Mouse (Mus musculus): ENCODE results near the gene Cntln. TPM values are rescaled to one million over a fixed set of nuclear protein-coding genes. Genes with fewer than 3 reads are reported as not detected.

The Cntln gene
- total RNA-seq, 2 experiments from 2014 or later, result 5.6 to 6.0 TPM

DNA sequence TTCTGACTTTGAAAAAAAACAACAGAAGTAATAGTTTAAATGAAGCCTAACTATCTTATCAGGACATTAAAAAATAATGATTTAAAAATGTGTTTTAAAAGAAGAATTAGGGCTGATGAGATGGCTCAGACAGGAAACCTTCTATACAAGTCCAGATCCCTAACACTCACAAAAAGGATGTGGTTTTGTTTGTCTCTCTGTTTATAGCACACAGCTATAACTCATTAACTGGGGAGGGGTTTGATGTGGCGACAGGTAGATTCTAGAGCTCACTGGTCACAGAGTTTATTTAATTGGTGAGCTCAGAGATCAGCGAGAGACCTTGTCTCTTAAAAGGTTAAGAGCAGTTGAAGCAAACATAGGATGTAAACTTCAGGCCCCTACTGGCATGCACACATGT lies 175.5 kb downstream of the Cntln start:
- no peak for DNase-seq

- no peak for DNase-seq
Observed at GRCm38 (mm10) chr4:85061676-85062075, 177.6 kb downstream of the Cntln start.

DNA sequence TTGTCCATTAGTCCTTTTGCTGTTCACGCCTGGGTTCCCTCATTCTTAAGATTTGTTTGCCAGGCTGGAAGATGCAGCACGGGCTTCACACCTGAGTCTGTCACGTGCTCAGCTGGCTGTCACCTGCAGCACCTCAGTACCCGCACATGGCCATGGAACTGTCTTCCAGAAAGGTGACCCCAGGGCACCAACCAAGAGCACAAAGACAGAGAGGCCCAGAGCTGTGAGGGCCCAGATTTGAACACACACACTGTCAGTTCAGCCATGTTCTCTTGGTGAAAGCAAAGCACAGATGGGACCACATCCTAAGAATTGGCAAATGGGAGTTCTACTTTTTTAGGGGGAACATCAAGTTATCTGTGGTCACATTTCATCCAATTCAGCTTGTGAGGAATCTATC lies 211.9 kb downstream of the Cntln start:
- no peak for DNase-seq

DNA sequence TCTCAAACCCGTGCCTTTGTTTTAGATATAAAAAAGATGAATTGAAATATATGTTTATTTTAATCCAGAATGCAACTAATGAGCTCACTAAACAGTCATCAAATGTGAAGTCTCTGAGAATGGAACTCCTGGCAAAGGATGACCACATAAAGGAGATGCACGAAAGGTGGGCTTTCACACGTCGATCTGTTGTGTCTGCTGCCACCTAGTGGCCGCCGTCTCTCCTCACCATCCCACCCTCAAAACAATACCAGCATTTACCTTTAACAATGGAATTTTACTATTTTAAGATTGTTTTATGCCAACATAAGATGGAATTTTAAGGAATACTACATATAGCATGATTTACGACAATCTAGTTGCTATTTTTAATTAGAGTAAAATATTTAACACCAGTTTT lies 212.6 kb downstream of the Cntln start:
- DNase-seq, result peak; percentile 6 to 18

DNA sequence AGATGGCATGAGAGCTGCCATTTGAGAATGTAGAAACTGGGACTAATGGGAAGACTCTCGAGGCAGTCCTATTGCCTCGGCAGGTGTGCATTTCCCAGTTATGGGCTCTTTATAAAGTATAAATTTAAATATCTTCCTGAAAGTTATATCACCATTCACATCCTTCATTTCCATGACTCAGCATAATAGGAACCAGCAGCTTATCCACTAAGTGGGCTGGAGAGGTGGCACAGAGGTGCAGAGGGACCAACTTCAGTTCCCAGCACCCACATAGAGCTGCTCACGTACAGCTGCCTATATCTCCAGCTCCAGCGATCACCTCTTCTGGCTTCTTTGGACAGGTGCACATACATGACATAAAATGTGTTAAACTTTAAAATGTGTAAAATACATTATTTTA lies 218.1 kb downstream of the Cntln start:
- DNase-seq, result no peak

GRCm38 (mm10) chr4:85106416-85106815 lies 222.3 kb downstream of the Cntln start:
- DNase-seq, result no peak

DNA sequence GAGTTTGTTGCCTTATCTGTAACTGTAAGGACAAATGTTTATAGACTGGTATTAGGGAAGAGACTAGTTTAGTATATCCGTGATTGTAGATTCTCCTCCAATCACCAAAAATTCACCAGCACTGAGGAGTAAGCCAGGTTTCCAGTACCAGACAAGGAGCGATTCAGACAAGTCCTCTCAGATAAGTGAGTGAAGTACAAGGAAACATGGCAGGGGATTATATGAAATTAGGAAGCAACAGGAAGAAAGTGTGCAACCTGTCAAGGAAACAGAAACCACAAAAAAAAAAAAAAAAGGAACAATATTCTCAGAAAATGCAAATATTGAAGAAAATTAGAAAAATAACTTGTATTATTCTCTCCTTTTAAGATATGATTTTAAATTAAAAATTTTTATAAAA lies 222.9 kb downstream of the Cntln start:
- DNase-seq, result no peak

GRCm38 (mm10) chr4:85120271-85120670 lies 236.2 kb downstream of the Cntln start:
- no peak for DNase-seq

DNA sequence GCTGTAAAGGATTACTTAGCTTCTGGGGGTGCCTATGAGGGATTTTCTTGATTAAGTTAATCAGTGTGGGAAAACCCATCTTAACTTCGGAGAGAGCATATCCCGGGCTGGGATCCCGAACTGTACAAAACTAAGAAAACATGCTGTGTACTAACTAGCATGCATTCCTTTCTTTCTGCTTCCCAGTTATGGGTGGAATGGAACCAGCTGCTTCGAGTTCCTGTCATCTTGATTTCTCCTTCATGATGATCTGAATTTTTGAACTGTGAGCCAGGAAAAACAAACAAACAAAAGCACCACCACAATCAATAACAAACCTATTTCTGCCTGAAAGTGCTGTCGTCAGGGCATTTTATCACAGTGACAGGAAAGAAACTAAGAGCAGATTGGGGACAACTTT lies 265.6 kb downstream of the Cntln start:
- DNase-seq, result no peak

GRCm38 (mm10) chr4:85151881-85152280 lies 267.8 kb downstream of the Cntln start:
- no peak for DNase-seq

DNA sequence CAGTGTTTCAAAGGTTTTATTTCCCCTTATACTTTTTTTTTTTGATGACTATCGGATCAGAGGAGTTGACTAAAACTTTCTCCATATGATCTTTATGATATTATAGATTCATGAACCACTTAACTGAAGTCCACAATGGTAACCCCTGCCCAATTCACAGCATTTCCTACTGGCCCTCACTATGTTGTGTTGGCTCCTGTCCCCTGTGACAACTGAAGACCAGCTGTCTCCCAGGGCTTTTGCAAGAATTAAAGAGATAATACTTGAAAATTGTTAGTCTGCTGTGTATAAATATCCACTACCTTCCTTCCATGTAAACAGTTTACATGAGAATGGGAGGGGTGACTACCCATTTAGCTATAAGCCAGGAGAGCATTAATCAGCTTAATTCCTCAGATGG lies 270.3 kb downstream of the Cntln start:
- DNase-seq, result no peak

DNA sequence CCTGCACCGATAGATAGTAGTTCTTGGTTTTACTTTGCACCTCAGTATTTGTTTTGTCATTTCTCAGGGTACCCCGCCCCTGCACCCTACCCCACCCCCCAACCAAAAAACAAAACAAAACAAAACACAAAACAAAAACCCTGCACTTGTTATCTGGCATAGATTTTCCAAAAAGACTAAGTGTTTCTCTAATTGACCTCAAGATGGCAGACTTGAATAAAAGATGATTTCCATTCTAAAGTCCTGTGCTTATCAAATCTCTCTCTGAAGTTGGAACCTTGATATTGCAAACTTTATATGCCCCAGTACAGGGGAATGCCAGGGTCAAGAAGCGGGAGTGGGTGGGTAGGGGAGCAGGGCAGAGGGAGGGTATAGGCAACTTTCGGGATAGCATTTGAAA lies 277.0 kb downstream of the Cntln start:
- DNase-seq, result no peak

- DNase-seq, result peak; percentile 37 to 51
Observed at GRCm38 (mm10) chr4:85162468-85163312, 278.6 kb downstream of the Cntln start.

DNA sequence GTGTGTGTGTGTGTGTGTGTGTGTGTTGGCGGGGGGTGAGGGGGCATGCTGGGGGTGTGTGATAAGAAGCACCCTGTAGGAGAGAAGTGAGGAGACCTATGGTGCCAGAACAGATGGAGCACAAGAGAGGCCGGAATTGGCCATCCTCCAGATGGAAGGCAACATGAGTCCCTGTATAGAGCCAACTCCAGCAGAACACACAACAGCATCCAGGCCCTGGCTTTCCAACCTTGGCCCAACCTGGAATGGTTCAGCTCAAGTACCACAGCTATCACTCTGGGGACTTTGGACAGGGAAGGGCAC lies 279.2 kb downstream of the Cntln start:
- DNase-seq, result no peak

DNA sequence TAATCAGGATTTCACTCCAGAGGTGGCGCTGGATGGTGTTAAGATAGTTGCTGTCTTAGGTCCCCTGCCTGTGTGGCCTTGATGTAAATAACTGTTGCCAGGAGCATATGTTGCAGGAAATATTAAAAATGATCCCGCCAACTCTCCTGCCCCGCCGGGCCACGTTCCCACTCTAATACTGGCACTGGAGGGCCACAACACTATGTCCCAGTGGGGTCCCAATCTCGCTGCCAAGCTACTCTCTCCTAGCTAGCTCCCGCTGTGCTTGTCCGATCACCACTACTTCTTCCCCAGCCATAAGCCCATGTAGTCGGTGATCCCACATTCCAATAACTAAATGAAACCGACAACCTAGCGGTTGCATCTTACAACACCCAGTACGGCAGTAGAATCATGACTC lies 283.9 kb downstream of the Cntln start:
- DNase-seq, result no peak

DNA sequence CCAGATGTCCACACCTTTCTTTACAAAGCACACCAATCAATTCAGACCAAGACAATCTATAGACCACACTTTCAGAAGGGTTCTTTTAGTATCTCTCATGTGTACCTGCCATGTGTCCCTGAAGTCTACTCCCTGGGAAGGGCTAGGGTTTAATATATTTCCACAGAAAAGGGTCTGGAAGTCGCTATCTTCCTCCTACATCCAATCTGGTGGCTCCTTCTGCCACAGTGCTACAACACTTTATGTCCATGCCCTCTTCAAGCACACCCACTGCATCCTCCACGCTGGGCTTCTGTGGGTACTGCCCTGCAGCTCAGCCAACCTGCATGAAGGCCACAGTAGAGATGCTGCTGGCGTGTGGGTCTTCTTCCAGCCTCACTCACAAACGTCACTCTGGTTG lies 291.4 kb downstream of the Cntln start:
- DNase-seq, result no peak

DNA sequence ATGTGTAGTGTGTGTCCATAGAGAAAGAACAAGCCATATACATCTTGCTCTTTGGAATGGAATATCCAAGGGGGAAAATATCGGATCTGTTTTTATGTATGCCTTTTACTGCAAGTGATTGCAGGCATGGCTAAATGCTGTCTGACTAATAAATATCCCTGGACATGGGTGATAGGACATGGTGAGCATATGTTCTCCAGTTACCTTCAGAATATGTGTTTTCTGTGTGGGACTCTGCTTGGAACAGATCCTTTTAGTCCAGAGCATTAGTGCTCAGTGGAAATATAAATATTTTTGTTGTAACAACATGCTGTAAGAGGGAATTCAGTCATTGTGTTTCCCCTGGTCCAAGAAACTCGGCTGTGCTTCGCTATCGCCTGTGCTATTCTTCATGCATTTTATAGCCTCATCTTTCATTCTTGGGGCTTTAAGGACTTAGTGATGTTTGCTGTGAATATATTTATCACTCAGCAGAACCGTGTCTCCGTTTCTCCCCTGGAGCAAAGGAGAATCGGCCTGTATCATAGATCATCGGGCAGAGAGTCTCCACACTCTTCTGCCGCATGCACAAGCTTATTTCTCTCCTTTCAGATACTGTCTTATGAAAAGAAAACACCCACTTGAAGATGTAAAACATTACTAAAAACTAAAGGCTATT lies 294.4 kb downstream of the Cntln start:
- DNase-seq, result no peak

Other genes starting within 250 kb of the Cntln start
- gene Bnc2, start 209.0 kb upstream of the Cntln start, total RNA-seq (2021), result 1 to 10 TPM in 1 of 2 experiments, under 1 TPM in 1; 0.92 to 1.9 TPM